Mouse (Mus musculus) retina, adult 2 months (tissue): ENCODE results near the gene Rangap1.

ENCODE experiments used
- DNase-seq: peaks from one replicate; pipeline ENCODE4 v3.0.0-alpha.2; 2012; ENCODE audit warnings: low read depth, low spot score

The Rangap1 gene

GRCm38 (mm10) chr15:81697175-81697574, 48.2 kb downstream of the Rangap1 start, which contains the start of gene Chadl:
Gene Chadl, minus strand, starts transcription at chr15:81697287.
- DNase-seq = no peak

- no peak for DNase-seq
These were observed 50.4 kb downstream of the Rangap1 start for GRCm38 (mm10) chr15:81694891-81695290.

GRCm38 (mm10) chr15:81693967-81694881, 51.1 kb downstream of the Rangap1 start:
- peak; percentile 34 for DNase-seq

- no peak for DNase-seq
These were observed 51.9 kb downstream of the Rangap1 start for GRCm38 (mm10) chr15:81693366-81693966.

- no peak for DNase-seq
These were observed 65.0 kb downstream of the Rangap1 start for GRCm38 (mm10) chr15:81680301-81680805.

- DNase-seq = no peak
These were observed 68.7 kb downstream of the Rangap1 start for GRCm38 (mm10) chr15:81676637-81677036.

GRCm38 (mm10) chr15:81670231-81670640, 75.1 kb downstream of the Rangap1 start:
- DNase-seq = peak; percentile 15

GRCm38 (mm10) chr15:81666957-81667356, 78.4 kb downstream of the Rangap1 start:
- no peak for DNase-seq

GRCm38 (mm10) chr15:81663697-81664561, 81.4 kb downstream of the Rangap1 start, which contains the start of gene L3mbtl2:
Gene L3mbtl2, plus strand, starts transcription at chr15:81663889.
- DNase-seq = peak; percentile 71

GRCm38 (mm10) chr15:81663281-81663680, 82.0 kb downstream of the Rangap1 start:
- no peak for DNase-seq

- no peak for DNase-seq
These were observed 83.6 kb downstream of the Rangap1 start for GRCm38 (mm10) chr15:81661701-81662100.
